Mouse (Mus musculus) layer of hippocampus, adult 11-12 months (tissue): ENCODE results near the gene Fst.

Experiments
- DNase-seq: peaks from one replicate; pipeline ENCODE4 v3.0.0; 2022; ENCODE audit warnings: low spot score

Gene Fst

GRCm38 (mm10) chr13:114458886-114459700, at the start of gene Fst:
TSS of gene Fst (minus strand) at chr13:114458951.
- DNase-seq: no peak

GRCm38 (mm10) chr13:114493826-114494225, 35.1 kb upstream of the Fst start:
- no peak for DNase-seq

- no peak for DNase-seq
Observed at GRCm38 (mm10) chr13:114488178-114488577, 29.4 kb upstream of the Fst start.

GRCm38 (mm10) chr13:114478329-114478728, 19.6 kb upstream of the Fst start:
- no peak for DNase-seq

GRCm38 (mm10) chr13:114469945-114470344, 11.2 kb upstream of the Fst start:
- no peak for DNase-seq

GRCm38 (mm10) chr13:114466269-114466919, 7.6 kb upstream of the Fst start:
- DNase-seq: no peak

GRCm38 (mm10) chr13:114465387-114465786, 6.6 kb upstream of the Fst start:
- no peak for DNase-seq

- DNase-seq: no peak
Observed at GRCm38 (mm10) chr13:114464824-114465223, 6.1 kb upstream of the Fst start.

- no peak for DNase-seq
Observed at GRCm38 (mm10) chr13:114462548-114463408, 4.0 kb upstream of the Fst start.

- no peak for DNase-seq
Observed at GRCm38 (mm10) chr13:114460306-114460892, 1.6 kb upstream of the Fst start.

- DNase-seq: no peak
Observed at GRCm38 (mm10) chr13:114459701-114460160, 980 bp upstream of the Fst start.

- no peak for DNase-seq
Observed at GRCm38 (mm10) chr13:114458291-114458885, 363 bp downstream of the Fst start.

GRCm38 (mm10) chr13:114457567-114458120, 1.1 kb downstream of the Fst start:
- DNase-seq: no peak

GRCm38 (mm10) chr13:114456766-114457566, 1.8 kb downstream of the Fst start:
- DNase-seq: no peak

GRCm38 (mm10) chr13:114456224-114456623, 2.5 kb downstream of the Fst start:
- DNase-seq: no peak

GRCm38 (mm10) chr13:114455788-114456187, 3.0 kb downstream of the Fst start:
- DNase-seq: no peak

GRCm38 (mm10) chr13:114447213-114447612, 11.5 kb downstream of the Fst start:
- DNase-seq: no peak

- DNase-seq: no peak
Observed at GRCm38 (mm10) chr13:114432491-114432890, 26.3 kb downstream of the Fst start.

GRCm38 (mm10) chr13:114425230-114425629, 33.5 kb downstream of the Fst start:
- no peak for DNase-seq

GRCm38 (mm10) chr13:114420235-114420634, 38.5 kb downstream of the Fst start:
- DNase-seq: no peak
